Mouse (Mus musculus) CH12.LX (cell line): ENCODE data around the gene Bclaf3. TPM values are rescaled to one million over a fixed set of nuclear protein-coding genes. Genes with fewer than 3 reads are reported as not detected.
A peak's percentile ranks its signal among the peaks of the same experiment; 100 is the strongest.

ENCODE experiments used
- DNase-seq: peaks from one replicate; pipeline ENCODE4 v3.0.0-alpha.2; 2013; ENCODE audit errors: extremely low read depth
- H3K27ac ChIP-seq: 2 replicates; pipeline ENCODE4 v1.5.1; 2012; ENCODE audit warnings: low read depth, mild to moderate bottlenecking, control low read depth, moderate library complexity; ENCODE audit not compliant: insufficient read depth
- H3K27me3 ChIP-seq: replicated peaks from 2 replicates; pipeline ENCODE3; 2012; ENCODE audit warnings: inconsistent platforms
- H3K36me3 ChIP-seq, 2 experiments: replicated peaks in 1 of 2; 2 replicates each; pipeline versions ENCODE3 to v1.6.1; 2012; ENCODE audit warnings: inconsistent platforms in 1 of 2, low read length in 1 of 2, mild to moderate bottlenecking in 1 of 2, mixed read lengths in 1 of 2, moderate library complexity in 1 of 2; ENCODE audit not compliant: control insufficient read depth in 1 of 2, insufficient read depth in 1 of 2
- H3K4me1 ChIP-seq, 2 experiments: 2 replicates each; pipeline ENCODE4 v1.6.1; 2012; ENCODE audit warnings: inconsistent platforms in 1 of 2, moderate library complexity in 1 of 2; ENCODE audit not compliant: insufficient read depth in 2 of 2, control insufficient read depth in 1 of 2
- H3K4me2 ChIP-seq: 2 replicates; pipeline ENCODE4 v1.6.1; 2012; ENCODE audit warnings: low read depth, mild to moderate bottlenecking, control low read depth; ENCODE audit not compliant: poor library complexity, insufficient read depth, severe bottlenecking
- H3K4me3 ChIP-seq, 3 experiments: fragments of 150-350 bp in 1 of 3; sonication (generic) in 1 of 3; replicated peaks in 1 of 3; 2 replicates each; pipeline versions ENCODE3 to v1.5.1; 2011 to 2012; ENCODE audit warnings: low read depth in 2 of 3, low read length in 2 of 3, mild to moderate bottlenecking in 2 of 3, moderate library complexity in 2 of 3, control low read depth in 1 of 3, improper control_type of control experiment in 1 of 3, inconsistent platforms in 1 of 3, mixed read lengths in 1 of 3; ENCODE audit not compliant: poor library complexity in 1 of 3
- H3K79me2 ChIP-seq: replicated peaks from 2 replicates; pipeline ENCODE4 v1.6.1; 2012; ENCODE audit warnings: mild to moderate bottlenecking, moderate library complexity; ENCODE audit not compliant: control insufficient read depth, poor library complexity, insufficient read depth, severe bottlenecking; ENCODE audit errors: extremely low read depth
- H3K9ac ChIP-seq: 2 replicates; pipeline ENCODE4 v1.6.1; 2012; ENCODE audit warnings: low read depth, mild to moderate bottlenecking, control low read depth, moderate library complexity; ENCODE audit not compliant: insufficient read depth
- H3K9me3 ChIP-seq: replicated peaks from 2 replicates; pipeline ENCODE3; 2012; ENCODE audit warnings: low read length, inconsistent platforms, mixed read lengths
- CHD2 ChIP-seq: IDR thresholded peaks from 2 replicates; pipeline ENCODE4 v1.6.1; 2011; ENCODE audit warnings: low read length, improper control_type of control experiment
- CTCF ChIP-seq, 2 experiments: IDR thresholded peaks in 1 of 2; conservative IDR thresholded peaks in 1 of 2; 2 replicates each; pipeline ENCODE4 v1.5.1; 2011 to 2012; ENCODE audit warnings: low read depth in 2 of 2, low read length in 2 of 2, improper control_type of control experiment in 1 of 2, inconsistent platforms in 1 of 2, mild to moderate bottlenecking in 1 of 2, moderate library complexity in 1 of 2
- E2F4 ChIP-seq: IDR thresholded peaks from 2 replicates; pipeline ENCODE4 v1.6.1; 2011; ENCODE audit warnings: low read depth, low read length, improper control_type of control experiment; ENCODE audit not compliant: insufficient replicate concordance
- ELF1 ChIP-seq: IDR thresholded peaks from 2 replicates; pipeline ENCODE4 v1.6.1; 2014; ENCODE audit warnings: low read depth, mild to moderate bottlenecking, inconsistent platforms, low read length, improper control_type of control experiment
- EP300 ChIP-seq: IDR thresholded peaks from 2 replicates; pipeline ENCODE4 v1.6.1; 2011; ENCODE audit warnings: low read length, improper control_type of control experiment
- ETS1 ChIP-seq: conservative IDR thresholded peaks from 2 replicates; pipeline ENCODE4 v1.6.1; 2012; ENCODE audit warnings: low read depth, mild to moderate bottlenecking, inconsistent platforms, low read length, improper control_type of control experiment, moderate library complexity
- GABPA ChIP-seq: IDR thresholded peaks from 2 replicates; pipeline ENCODE4 v1.6.1; 2012; ENCODE audit warnings: low read depth, low read length, improper control_type of control experiment, inconsistent platforms; ENCODE audit not compliant: insufficient replicate concordance
- HCFC1 ChIP-seq: IDR thresholded peaks from 2 replicates; pipeline ENCODE4 v1.6.1; 2012; ENCODE audit warnings: low read depth, mild to moderate bottlenecking, inconsistent platforms, low read length, improper control_type of control experiment
- MAZ ChIP-seq: IDR thresholded peaks from 2 replicates; pipeline ENCODE4 v1.6.1; 2012; ENCODE audit warnings: low read depth, mild to moderate bottlenecking, inconsistent platforms, low read length, improper control_type of control experiment, moderate library complexity
- MEF2A ChIP-seq: IDR thresholded peaks from 2 replicates; pipeline ENCODE4 v1.6.1; 2014; ENCODE audit warnings: low read depth, mild to moderate bottlenecking, inconsistent platforms, low read length, improper control_type of control experiment, borderline replicate concordance
- NELFE ChIP-seq: IDR thresholded peaks from 2 replicates; pipeline ENCODE4 v1.6.1; 2011; ENCODE audit warnings: low read depth, low read length, improper control_type of control experiment
- PAX5 ChIP-seq: IDR thresholded peaks from 2 replicates; pipeline ENCODE4 v1.6.1; 2012; ENCODE audit warnings: low read length, inconsistent platforms, mixed read lengths
- POLR2A ChIP-seq: IDR thresholded peaks from 2 replicates; pipeline ENCODE4 v1.6.1; 2011; ENCODE audit warnings: low read depth, mild to moderate bottlenecking, improper control_type of control experiment, low read length
- RAD21 ChIP-seq: IDR thresholded peaks from 2 replicates; pipeline ENCODE4 v1.6.1; 2011; ENCODE audit warnings: low read depth, mild to moderate bottlenecking, low read length, improper control_type of control experiment, moderate library complexity
- RCOR1 ChIP-seq: conservative IDR thresholded peaks from 2 replicates; pipeline ENCODE4 v1.6.1; 2012; ENCODE audit warnings: low read depth, mild to moderate bottlenecking, inconsistent platforms, low read length, improper control_type of control experiment
- SIN3A ChIP-seq: IDR thresholded peaks from 2 replicates; pipeline ENCODE4 v1.6.1; 2012; ENCODE audit warnings: low read length, improper control_type of control experiment, inconsistent platforms
- SMC3 ChIP-seq: IDR thresholded peaks from 2 replicates; pipeline ENCODE4 v1.6.1; 2011; ENCODE audit warnings: low read depth, low read length, improper control_type of control experiment
- TBP ChIP-seq: conservative IDR thresholded peaks from 2 replicates; pipeline ENCODE4 v1.6.1; 2011; ENCODE audit warnings: low read depth, low read length, improper control_type of control experiment
- TCF12 ChIP-seq: IDR thresholded peaks from 2 replicates; pipeline ENCODE4 v1.6.1; 2014; ENCODE audit warnings: low read depth, mild to moderate bottlenecking, inconsistent platforms, low read length, improper control_type of control experiment
- USF1 ChIP-seq: IDR thresholded peaks from 2 replicates; pipeline ENCODE4 v1.6.1; 2014; ENCODE audit warnings: low read depth, mild to moderate bottlenecking, inconsistent platforms, low read length, improper control_type of control experiment
- USF2 ChIP-seq: conservative IDR thresholded peaks from 2 replicates; pipeline ENCODE4 v1.6.1; 2011; ENCODE audit warnings: low read depth, low read length, improper control_type of control experiment
- ZMIZ1 ChIP-seq: IDR thresholded peaks from 2 replicates; pipeline ENCODE4 v1.6.1; 2012; ENCODE audit warnings: low read depth, mild to moderate bottlenecking, inconsistent platforms, low read length, improper control_type of control experiment
- ZNF384 ChIP-seq: IDR thresholded peaks from 2 replicates; pipeline ENCODE4 v1.6.1; 2012; ENCODE audit warnings: low read depth, low read length, improper control_type of control experiment, inconsistent platforms
- dilution Hi-C: fragments of 300-500 bp; cut with MboI; formaldehyde crosslinking; loops from 2 replicates; pipeline ENCODE4 v1.14.3; 2020; ENCODE audit warnings: low sequenced_read_pairs; ENCODE audit not compliant: extremely low pct_unique_long_range_greater_than_20kb, extremely low pct_ligation_motif_present
- in situ Hi-C: fragments of 300-500 bp; cut with MboI; formaldehyde crosslinking; loops from 3 replicates; pipeline ENCODE4 v1.14.3; 2019; ENCODE audit warnings: low sequenced_read_pairs, low pct_ligation_motif_present, low pct_unique_long_range_greater_than_20kb, mixed read lengths
- polyA plus RNA-seq: library from polyadenylated mRNA; unstranded; fragments of >175 nt; gene quantifications from 2 replicates; pipeline ENCODE4 v1.2.1, GENCODE M21; 2012; ENCODE audit warnings: low read depth; ENCODE audit not compliant: insufficient read length
- total RNA-seq, 2 experiments: library from RNA; depleted of rRNA; stranded (reverse); fragments of 300-350 nt in 1 of 2; fragments of >200 nt in 1 of 2; gene quantifications; 2 replicates each; pipeline ENCODE4 v1.2.3; 2012 to 2014

Gene Bclaf3
- total and polyA plus RNA-seq, 3 experiments = 6.6 to 14.7 (median 14.6) TPM

DNA sequence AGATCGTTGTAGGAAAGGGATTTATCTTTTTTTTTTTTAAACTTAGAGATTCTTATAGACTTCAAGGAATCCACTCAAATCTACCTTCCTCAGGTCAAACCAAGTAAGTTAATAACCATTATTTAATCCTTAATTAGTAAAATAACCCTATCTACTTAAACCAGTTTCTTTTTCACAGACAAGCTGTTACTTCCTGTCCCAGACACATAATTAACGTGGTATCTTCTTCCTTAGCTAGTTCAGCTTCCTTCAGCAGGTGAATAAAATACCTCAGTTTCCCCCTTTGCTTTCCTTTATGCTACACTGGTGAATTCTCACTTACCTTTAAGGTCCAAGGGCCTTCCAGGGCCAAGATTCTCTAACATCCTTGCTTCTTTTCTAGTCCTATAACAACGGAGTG, 4.7 kb upstream of the Bclaf3 start:
- H3K27me3 ChIP-seq = no peaks in the 10 kb centered on the region
- no peak for TF ChIP-seq PAX5
- no peak for TF ChIP-seq ZMIZ1
- TF ChIP-seq HCFC1 = no peak
- no peak for TF ChIP-seq TBP
- no peak for TF ChIP-seq EP300
- no peak for TF ChIP-seq SIN3A
- TF ChIP-seq RCOR1 = no peak
- no peak for TF ChIP-seq MAZ
- no peak for TF ChIP-seq RAD21
- no peak for TF ChIP-seq CHD2
- TF ChIP-seq ELF1 = no peak
- no peak overlapping the region for H3K4me3 ChIP-seq
- no peak overlapping the region for H3K9ac ChIP-seq
- H3K4me1 ChIP-seq = peaks cover 0 to 5% of the 10 kb centered on the region in 2 experiments; a peak in 1 of 4 replicates
- H3K4me2 ChIP-seq = no peak overlapping the region
- dilution Hi-C loops = no loop called here
- no peaks in the 10 kb centered on the region for H3K9me3 ChIP-seq
- no peak overlapping the region for H3K27ac ChIP-seq
- H3K36me3 ChIP-seq = no peaks in the 10 kb centered on the region
- no peak for DNase-seq
- H3K79me2 ChIP-seq = no peaks in the 10 kb centered on the region
- in situ Hi-C loops = no loop called here

GRCm38 (mm10) chrX:159522651-159523050, 3.8 kb upstream of the Bclaf3 start:
- H3K27me3 ChIP-seq = no peaks in the 10 kb centered on the region
- no peak for TF ChIP-seq ETS1
- TF ChIP-seq GABPA = no peak
- no peaks in the 10 kb centered on the region for H3K9me3 ChIP-seq
- H3K27ac ChIP-seq = no peak overlapping the region
- no peak overlapping the region for H3K9ac ChIP-seq
- no peaks in the 10 kb centered on the region for H3K36me3 ChIP-seq
- peaks cover 3 to 10% of the 10 kb centered on the region in 2 experiments; a peak in 2 of 4 replicates for H3K4me1 ChIP-seq
- H3K4me3 ChIP-seq = no peak overlapping the region
- H3K4me2 ChIP-seq = no peak overlapping the region
- DNase-seq = no peak
- in situ Hi-C loops = no loop called here
- dilution Hi-C loops = no loop called here
- no peaks in the 10 kb centered on the region for H3K79me2 ChIP-seq

- Histone ChIP-seq H3K9me3 (no peaks in the 10 kb centered on the region), H3K4me3 (peak overlapping the region; percentile 52 to 96 (median 73)), H3K27me3 (no peaks in the 10 kb centered on the region), H3K79me2 (peaks cover 4% of the 10 kb centered on the region; the same call in 1 of the 2 replicates)
- dilution Hi-C loops = no loop called here
- TF ChIP-seq POLR2A = peak; percentile 75
- TF ChIP-seq NELFE = peak; percentile 61
- no peak for TF ChIP-seq PAX5
- peak; percentile 60 for TF ChIP-seq HCFC1
- peak; percentile 58 for TF ChIP-seq SMC3
- peak in 1 of 2 experiments; percentile 89; a peak in 2 of 4 replicates for TF ChIP-seq CTCF (conservative IDR thresholded peaks at IDR 0.05 in 1 of 2, IDR thresholded peaks at IDR 0.05 in 1 of 2; ENCODE audit: low read depth in 2 of 2, low read length in 2 of 2)
- TF ChIP-seq SIN3A = peak; percentile 31; the same call in 1 of the 2 replicates
- TF ChIP-seq USF2 = no peak
- TF ChIP-seq ELF1 = peak; percentile 87
- peak; percentile 48; the same call in 1 of the 2 replicates for TF ChIP-seq E2F4
- TF ChIP-seq USF1 = no peak
- peak; percentile 15; the same call in 1 of the 2 replicates for TF ChIP-seq MEF2A
- TF ChIP-seq RAD21 = peak; percentile 15
- TF ChIP-seq CHD2 = 0 out of 2 replicates have a peak, but pooled peaks have one; percentile 55
- TF ChIP-seq TCF12 = peak; percentile 29; the same call in 1 of the 2 replicates
- no peak for TF ChIP-seq ZNF384
- TF ChIP-seq, all 38 proteins: peak for 12
- no peaks in the 10 kb centered on the region for H3K36me3 ChIP-seq
- peak overlapping the region; percentile 77 for H3K27ac ChIP-seq
- H3K4me2 ChIP-seq = no peak overlapping the region
- peaks cover 5 to 7% of the 10 kb centered on the region in 2 experiments for H3K4me1 ChIP-seq
- H3K9ac ChIP-seq = peak overlapping the region; percentile 70
- in situ Hi-C loops = no loop called here
- peak; percentile 92 for DNase-seq
Measured at GRCm38 (mm10) chrX:159532427-159532810, 5.9 kb downstream of the Bclaf3 start.
